Mouse (Mus musculus): ENCODE results near the gene Gm20388.

- TF ChIP-seq GATA1 (IDR thresholded peaks at IDR 0.05; ENCODE audit: borderline replicate concordance, low read length) = no peak
- TF ChIP-seq TAL1 (conservative IDR thresholded peaks at IDR 0.05; ENCODE audit: low read depth, low read length) = no peak
Observed at GRCm38 (mm10) chr8:124181751-124182150, 4271.1 kb downstream of the Gm20388 start.

Measured in G1E (cell line).